Mouse (Mus musculus): ENCODE data around the gene Stfa3. TPM values are rescaled to one million over a fixed set of nuclear protein-coding genes. Genes with fewer than 3 reads are reported as not detected.
"Not testable (repeated sequence)": the region's sequence is repeated elsewhere in the genome, so short reads cannot be mapped to it uniquely, and the experiment has no call there.

Stfa3 gene
- not detected in 2 replicates for total RNA-seq (2017)

GRCm38 (mm10) chr16:36455342-36455802, at the start of gene Stfa3:
Stfa3 (minus strand) TSS chr16:36455392.
- peak in 1 of 2 experiments; percentile 36; a peak in 1 of 4 replicates for ATAC-seq (replicated peaks in 1 of 2; ENCODE audit: insufficient read depth in 1 of 2, low FRiP score in 2 of 2, low TSS enrichment in 1 of 2, low read depth in 1 of 2, poor library complexity in 2 of 2, severe bottlenecking in 2 of 2)

DNA sequence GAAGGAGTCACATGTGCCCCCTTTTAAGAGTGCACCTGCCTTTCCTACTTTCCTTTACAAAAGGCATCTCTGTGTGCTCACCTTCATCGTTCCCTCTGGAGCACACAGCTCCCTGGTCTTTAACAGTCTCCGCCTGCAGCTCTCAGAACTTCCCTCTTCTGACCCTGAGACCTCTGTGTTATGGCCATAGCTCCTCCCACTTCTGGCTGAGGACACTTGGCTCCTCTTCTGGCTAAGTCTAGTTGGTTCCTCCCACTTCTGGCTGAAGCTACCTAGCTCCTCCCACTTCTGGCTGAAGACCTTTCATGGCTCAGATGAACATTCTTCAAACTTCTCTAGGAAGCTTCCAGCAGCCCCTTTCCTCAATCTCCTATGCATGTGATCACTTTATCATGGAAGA, 47.1 kb upstream of the Stfa3 start:
- ATAC-seq (replicated peaks in 1 of 2; ENCODE audit: insufficient read depth in 1 of 2, low FRiP score in 2 of 2, low TSS enrichment in 1 of 2, low read depth in 1 of 2, poor library complexity in 2 of 2, severe bottlenecking in 2 of 2): peak in 1 of 2 experiments; percentile 58; a peak in 1 of 4 replicates

DNA sequence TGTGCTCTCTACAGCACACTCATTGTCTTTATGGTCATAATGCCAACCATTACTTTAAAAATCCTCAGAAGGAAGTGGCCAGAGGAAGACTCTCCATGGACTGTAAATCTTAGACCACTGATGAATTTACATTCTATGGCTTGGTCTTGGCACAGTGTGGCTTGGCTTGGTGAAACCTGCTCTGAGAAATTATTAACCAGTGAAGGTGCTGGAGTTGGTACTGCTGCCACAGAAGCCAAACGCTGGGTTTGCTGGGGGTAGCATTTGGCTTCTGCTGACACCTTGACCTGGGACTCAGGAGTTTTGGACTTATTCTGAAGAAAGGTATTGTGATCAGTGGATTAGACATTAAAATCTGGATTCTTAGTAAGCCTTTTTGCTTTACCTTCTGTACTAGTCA, 37.2 kb upstream of the Stfa3 start:
- no peak for ATAC-seq (replicated peaks in 1 of 2; ENCODE audit: insufficient read depth in 1 of 2, low FRiP score in 2 of 2, low TSS enrichment in 1 of 2, low read depth in 1 of 2, poor library complexity in 2 of 2, severe bottlenecking in 2 of 2)

DNA sequence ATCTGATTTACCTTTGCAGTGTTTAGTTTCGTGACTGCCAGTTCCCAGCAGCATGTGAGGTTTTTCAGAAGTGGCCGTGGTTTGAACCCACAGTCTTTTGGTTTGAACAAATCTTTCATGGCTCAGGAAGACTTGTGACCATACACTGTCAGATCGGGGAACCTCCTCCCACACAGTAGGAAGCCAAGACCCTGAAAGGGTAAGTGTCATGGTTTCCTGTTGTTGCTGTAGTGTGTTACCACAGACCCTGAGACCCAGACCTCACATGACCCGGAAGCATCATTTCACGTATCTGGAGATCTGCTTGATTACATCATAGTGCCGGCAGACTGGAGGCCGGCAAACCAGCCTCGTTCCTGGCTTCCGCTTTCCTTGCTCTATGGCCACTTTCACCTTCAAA, 21.7 kb upstream of the Stfa3 start:
- peak; percentile 99 for ATAC-seq (replicated peaks in 1 of 2; ENCODE audit: insufficient read depth in 1 of 2, low FRiP score in 2 of 2, low TSS enrichment in 1 of 2, low read depth in 1 of 2, poor library complexity in 2 of 2, severe bottlenecking in 2 of 2)

DNA sequence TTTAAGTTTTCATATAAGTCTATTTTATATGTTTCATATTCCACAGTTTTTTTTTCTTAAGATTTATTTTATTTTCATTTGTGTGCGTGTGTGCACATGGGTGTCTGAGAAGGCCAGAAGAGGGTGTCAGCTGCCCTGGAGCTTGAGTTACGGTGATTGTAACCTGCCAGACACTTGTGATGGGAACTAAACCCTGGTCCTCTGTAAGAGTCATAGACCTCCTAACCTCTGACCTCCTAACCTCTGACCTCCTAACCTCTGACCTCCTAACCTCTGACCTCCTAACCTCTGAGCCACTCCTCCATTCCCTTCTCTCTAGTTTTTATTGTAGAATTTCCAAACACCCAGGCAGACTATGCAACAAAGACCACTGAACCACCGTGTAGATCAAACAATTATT, 20.3 kb upstream of the Stfa3 start:
- ATAC-seq (replicated peaks in 1 of 2; ENCODE audit: insufficient read depth in 1 of 2, low FRiP score in 2 of 2, low TSS enrichment in 1 of 2, low read depth in 1 of 2, poor library complexity in 2 of 2, severe bottlenecking in 2 of 2): no peak

DNA sequence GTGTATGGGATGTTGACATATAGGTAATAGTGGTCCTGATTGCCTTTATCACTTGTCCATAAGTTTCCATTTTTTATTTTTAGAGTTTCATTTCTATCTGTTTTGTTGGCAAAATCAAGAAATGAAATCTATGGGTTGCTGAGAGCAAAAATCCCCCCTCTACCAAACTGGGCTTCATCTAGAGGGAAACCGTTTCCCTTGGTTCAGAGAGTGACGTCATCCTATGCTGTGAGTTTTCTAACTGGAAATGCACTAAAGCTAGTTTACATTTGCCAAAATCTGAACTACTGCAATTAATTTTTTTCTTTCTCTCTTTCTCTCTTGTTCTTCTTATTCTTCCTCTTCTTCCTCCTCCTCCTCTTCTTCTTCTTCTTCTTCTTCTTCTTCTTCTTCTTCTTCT, 19.7 kb upstream of the Stfa3 start:
- ATAC-seq (replicated peaks in 1 of 2; ENCODE audit: insufficient read depth in 1 of 2, low FRiP score in 2 of 2, low TSS enrichment in 1 of 2, low read depth in 1 of 2, poor library complexity in 2 of 2, severe bottlenecking in 2 of 2): no peak

DNA sequence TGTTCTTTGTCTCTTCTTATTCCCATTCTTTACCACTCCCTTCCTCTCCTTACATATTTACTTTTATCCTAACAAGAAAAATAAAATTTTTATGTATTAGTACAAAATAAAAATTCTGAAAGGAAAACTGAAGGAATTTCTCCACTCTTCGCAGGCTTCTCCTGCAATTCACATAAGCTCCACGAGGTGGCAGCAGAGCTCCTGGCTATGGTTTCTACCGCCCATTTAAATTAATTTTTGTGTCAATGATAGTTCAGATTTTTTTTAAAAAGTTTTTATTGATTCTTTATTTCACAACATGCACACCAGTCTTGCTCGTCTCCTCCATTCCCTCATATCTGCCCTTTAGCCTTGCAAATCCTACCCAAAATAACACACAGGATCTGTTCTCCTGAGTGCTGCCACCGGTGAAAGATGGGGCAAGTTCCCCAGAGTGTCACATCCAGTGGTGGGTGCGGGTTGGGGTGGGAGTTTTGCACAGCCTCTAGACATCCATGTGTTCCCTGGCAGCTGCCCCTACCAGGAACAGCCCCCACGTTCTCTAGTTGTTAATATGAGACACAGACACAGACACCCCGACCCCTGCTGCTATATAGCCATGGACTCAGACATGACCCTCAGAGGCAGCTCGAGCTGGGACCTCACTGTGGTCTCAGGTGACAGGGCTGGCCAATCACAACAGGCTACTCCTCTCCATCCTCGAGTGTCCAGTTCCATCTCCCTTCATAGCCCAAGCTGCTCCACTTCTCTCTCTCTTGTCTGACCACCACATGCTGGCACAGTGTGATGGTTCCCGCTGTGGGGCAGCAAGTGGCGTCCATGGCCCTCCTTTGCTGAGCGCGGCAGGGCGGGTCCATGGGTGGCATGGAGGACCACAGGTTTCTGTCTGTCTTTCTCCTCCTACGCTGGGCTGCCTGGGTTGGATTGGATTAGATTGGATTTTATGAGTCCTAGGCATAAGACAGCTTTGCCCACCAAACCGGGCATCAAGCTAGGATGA, 18.3 kb upstream of the Stfa3 start:
- no peak for ATAC-seq (replicated peaks in 1 of 2; ENCODE audit: insufficient read depth in 1 of 2, low FRiP score in 2 of 2, low TSS enrichment in 1 of 2, low read depth in 1 of 2, poor library complexity in 2 of 2, severe bottlenecking in 2 of 2)

DNA sequence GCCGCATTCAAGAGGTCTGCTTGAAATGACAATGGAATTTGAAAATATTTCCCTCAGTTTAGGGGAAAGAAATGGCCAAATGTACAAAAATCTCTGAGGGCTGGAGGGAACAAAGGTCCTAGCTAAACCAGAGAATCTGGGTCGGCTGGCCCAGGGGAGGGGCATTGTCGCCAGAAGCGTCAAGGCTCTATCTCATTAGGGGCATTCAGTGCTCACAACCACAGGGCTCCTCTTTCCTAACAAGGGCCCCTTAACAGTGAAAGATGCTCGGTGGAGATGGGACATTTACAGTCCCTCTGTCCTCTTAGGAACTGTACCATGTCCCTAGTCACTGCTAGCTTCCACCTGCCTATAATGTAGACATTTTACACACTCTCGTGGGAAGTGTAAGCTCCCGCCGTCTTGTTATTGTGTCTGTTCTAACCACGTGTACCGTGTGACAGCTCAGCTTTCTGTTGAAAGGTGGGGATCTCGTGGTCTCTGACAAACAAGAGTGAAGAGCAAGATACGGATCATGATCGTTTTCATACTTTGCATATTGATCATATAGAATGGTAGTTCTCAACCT, 16.0 kb upstream of the Stfa3 start:
- no peak for ATAC-seq (replicated peaks in 1 of 2; ENCODE audit: insufficient read depth in 1 of 2, low FRiP score in 2 of 2, low TSS enrichment in 1 of 2, low read depth in 1 of 2, poor library complexity in 2 of 2, severe bottlenecking in 2 of 2)

DNA sequence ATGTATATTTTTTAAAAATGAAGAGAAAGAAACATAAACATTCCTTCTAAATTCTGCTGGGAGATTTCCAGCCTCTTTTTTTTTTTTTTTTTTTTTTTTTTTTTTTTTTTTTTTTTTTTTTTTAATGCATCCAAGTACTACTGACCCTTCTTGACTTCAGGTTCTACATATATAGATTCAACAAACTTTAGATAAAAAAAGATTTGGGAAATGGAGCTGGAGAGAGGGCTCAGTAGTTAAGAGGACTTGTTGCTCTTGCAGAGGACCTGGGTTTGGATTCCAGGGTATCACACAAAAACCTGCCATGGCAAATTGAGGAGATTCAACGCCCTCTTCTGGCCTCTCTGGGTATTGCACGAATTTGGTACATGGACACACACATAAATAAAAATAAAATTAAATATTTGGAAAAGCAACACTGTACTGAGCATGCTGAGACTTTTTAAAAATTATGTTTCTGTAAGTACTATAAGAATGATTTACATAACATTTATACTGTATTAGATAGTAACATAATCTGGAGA, 14.8 kb upstream of the Stfa3 start:
- no peak for ATAC-seq (replicated peaks in 1 of 2; ENCODE audit: insufficient read depth in 1 of 2, low FRiP score in 2 of 2, low TSS enrichment in 1 of 2, low read depth in 1 of 2, poor library complexity in 2 of 2, severe bottlenecking in 2 of 2)

DNA sequence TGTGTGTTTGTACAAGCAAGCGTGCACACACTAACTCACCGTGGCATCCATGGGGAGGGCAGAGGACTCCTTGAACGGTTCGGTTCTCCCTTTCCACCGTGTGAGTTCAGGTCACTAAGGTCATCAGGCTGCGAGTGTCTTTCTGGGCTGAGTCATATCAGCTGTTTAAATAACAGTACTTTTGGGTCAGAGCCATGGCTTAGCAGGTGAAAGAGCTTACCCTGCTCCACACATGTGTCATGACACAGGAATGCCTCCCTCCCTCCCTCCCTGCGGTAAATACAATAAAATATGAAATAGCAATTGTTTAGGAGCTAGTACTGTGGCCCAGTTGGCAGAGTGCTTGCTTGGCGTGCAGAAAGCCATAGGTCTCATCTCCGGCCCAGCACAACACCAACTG, 14.2 kb upstream of the Stfa3 start:
- ATAC-seq (replicated peaks in 1 of 2; ENCODE audit: insufficient read depth in 1 of 2, low FRiP score in 2 of 2, low TSS enrichment in 1 of 2, low read depth in 1 of 2, poor library complexity in 2 of 2, severe bottlenecking in 2 of 2): no peak

- ATAC-seq (replicated peaks in 1 of 2; ENCODE audit: insufficient read depth in 1 of 2, low FRiP score in 2 of 2, low TSS enrichment in 1 of 2, low read depth in 1 of 2, poor library complexity in 2 of 2, severe bottlenecking in 2 of 2): no peak
These were observed 13.7 kb upstream of the Stfa3 start for GRCm38 (mm10) chr16:36468862-36469261.

GRCm38 (mm10) chr16:36467936-36468335, 12.7 kb upstream of the Stfa3 start:
- ATAC-seq (replicated peaks in 1 of 2; ENCODE audit: insufficient read depth in 1 of 2, low FRiP score in 2 of 2, low TSS enrichment in 1 of 2, low read depth in 1 of 2, poor library complexity in 2 of 2, severe bottlenecking in 2 of 2): no peak

DNA sequence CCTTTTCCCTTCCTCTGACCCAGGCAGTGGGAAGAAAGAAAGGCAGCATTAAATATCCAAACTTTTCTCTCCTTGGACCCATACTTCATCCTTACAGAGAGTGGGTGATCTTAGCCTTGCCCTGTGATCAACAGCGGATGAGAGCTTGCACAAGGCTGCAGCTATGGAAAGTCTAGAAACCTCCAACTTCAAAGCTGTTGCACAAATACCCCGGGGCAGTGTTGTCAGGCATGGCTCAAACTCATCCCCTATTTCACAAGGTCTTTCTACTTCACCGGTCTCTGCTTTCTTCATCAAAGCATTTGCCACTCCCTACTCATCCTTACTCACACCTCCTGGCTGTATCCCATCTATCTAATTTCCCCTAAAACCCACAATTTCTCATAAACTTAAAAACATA, 10.2 kb upstream of the Stfa3 start:
- no peak for ATAC-seq (replicated peaks in 1 of 2; ENCODE audit: insufficient read depth in 1 of 2, low FRiP score in 2 of 2, low TSS enrichment in 1 of 2, low read depth in 1 of 2, poor library complexity in 2 of 2, severe bottlenecking in 2 of 2)

DNA sequence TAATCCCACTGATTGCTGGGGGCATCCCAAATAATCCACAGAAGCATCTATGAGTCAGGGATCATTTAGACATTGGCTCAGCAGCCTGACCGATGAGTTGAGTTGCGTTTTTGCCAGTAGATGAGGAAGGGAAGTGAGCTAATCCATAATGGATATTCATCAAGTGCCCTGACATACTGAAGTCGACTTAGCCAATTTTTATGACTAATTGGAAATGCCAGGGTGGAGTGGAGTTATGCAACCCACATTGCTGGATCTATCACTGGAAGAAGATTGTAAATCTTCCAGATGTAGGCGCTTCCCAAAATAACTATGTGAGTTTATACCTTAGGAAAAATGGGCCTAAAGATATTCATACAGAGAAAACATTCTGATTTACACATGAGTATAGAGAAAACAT, 8.9 kb upstream of the Stfa3 start:
- ATAC-seq (replicated peaks in 1 of 2; ENCODE audit: insufficient read depth in 1 of 2, low FRiP score in 2 of 2, low TSS enrichment in 1 of 2, low read depth in 1 of 2, poor library complexity in 2 of 2, severe bottlenecking in 2 of 2): no peak

DNA sequence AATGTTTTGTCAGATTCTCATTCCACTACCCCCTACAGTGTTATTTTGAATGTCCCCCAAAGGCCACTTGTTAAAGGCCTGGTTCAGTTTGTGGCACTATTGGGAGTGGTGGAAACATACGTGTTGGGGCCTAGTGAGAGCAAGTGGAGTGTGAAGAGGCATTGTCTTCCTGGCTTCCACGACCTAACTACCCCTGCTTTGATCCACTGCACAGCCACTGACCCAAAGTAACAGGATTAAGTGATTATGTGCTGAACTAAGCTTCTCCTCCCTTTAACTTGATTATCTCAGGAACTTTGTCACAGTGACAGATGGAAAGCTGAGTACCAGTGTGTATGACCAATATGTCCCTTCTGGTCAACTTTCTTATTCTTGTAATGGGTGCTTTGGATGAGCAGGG, 5.2 kb upstream of the Stfa3 start:
- ATAC-seq (replicated peaks in 1 of 2; ENCODE audit: insufficient read depth in 1 of 2, low FRiP score in 2 of 2, low TSS enrichment in 1 of 2, low read depth in 1 of 2, poor library complexity in 2 of 2, severe bottlenecking in 2 of 2): no peak

DNA sequence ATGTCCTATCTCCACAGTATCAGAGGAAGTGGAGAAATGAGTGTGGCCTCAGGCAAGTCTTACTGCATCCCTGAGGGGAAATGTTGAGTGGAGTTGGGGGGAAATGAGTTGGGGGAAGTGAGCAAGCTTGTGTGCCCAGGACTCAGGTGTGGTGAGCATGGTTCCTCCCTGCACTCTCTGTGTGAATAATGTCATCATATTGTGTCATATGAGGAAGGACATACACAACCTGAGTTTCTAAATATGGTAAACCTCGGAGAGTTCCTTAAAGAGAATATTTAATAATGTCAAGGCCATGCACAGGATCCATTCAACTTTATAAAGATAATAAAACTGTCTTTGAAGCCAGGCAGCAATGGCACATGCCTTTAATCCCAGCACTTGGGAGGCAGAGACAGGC, 34.2 kb downstream of the Stfa3 start:
- not testable (repeated sequence) for ATAC-seq (replicated peaks in 1 of 2; ENCODE audit: insufficient read depth in 1 of 2, low FRiP score in 2 of 2, low TSS enrichment in 1 of 2, low read depth in 1 of 2, poor library complexity in 2 of 2, severe bottlenecking in 2 of 2)

- ATAC-seq (replicated peaks in 1 of 2; ENCODE audit: insufficient read depth in 1 of 2, low FRiP score in 2 of 2, low TSS enrichment in 1 of 2, low read depth in 1 of 2, poor library complexity in 2 of 2, severe bottlenecking in 2 of 2): no peak
These were observed 46.8 kb downstream of the Stfa3 start, which contains the start of gene Stfa2 for GRCm38 (mm10) chr16:36408357-36408756. Stfa2 (minus strand) TSS chr16:36408457.
